Mouse (Mus musculus): ENCODE data around the gene Gm10190. TPM values are rescaled to one million over a fixed set of nuclear protein-coding genes. Genes with fewer than 3 reads are reported as not detected.
A peak's percentile ranks its signal among the peaks of the same experiment; 100 is the strongest.
"Not testable (repeated sequence)": the region's sequence is repeated elsewhere in the genome, so short reads cannot be mapped to it uniquely, and the experiment has no call there.

The Gm10190 gene
- not detected in 2 replicates for polyA plus RNA-seq (2015; fragmentation: Nextera tagmentation; extraction: Ambion mirVana)

- DNase-seq = peak; percentile 79
- H3K36me3 ChIP-seq = no peaks in the 10 kb centered on the region
- ATAC-seq (ENCODE audit: low read depth) = peak; percentile 96
- 3% methylated on average over 102 of the region's 102 CpGs for WGBS (ENCODE audit: insufficient replicate concordance)
- H3K27me3 ChIP-seq = peaks cover 44% of the 10 kb centered on the region
- peak within 1 kb of the TSS; percentile 70 for H3K4me2 ChIP-seq
- no peak within 1 kb of the TSS for H3K27ac ChIP-seq
- H3K4me1 ChIP-seq (replicated peaks) = peaks cover 13% of the 10 kb centered on the region
- peak within 1 kb of the TSS; percentile 54 for H3K4me3 ChIP-seq (replicated peaks)
- peak within 1 kb of the TSS; percentile 63 for H3K9ac ChIP-seq
- no peaks in the 10 kb centered on the region for H3K9me3 ChIP-seq (replicated peaks)
Measured at GRCm38 (mm10) chr17:80372989-80373725, at the start of gene Gm10190. TSS of gene Gm10190 (minus strand) at chr17:80373541.

GRCm38 (mm10) chr17:80420998-80421397, 47.7 kb upstream of the Gm10190 start:
- Histone ChIP-seq H3K4me3 (replicated peaks) (no peak overlapping the region), H3K36me3 (peaks cover 22% of the 10 kb centered on the region)

DNA sequence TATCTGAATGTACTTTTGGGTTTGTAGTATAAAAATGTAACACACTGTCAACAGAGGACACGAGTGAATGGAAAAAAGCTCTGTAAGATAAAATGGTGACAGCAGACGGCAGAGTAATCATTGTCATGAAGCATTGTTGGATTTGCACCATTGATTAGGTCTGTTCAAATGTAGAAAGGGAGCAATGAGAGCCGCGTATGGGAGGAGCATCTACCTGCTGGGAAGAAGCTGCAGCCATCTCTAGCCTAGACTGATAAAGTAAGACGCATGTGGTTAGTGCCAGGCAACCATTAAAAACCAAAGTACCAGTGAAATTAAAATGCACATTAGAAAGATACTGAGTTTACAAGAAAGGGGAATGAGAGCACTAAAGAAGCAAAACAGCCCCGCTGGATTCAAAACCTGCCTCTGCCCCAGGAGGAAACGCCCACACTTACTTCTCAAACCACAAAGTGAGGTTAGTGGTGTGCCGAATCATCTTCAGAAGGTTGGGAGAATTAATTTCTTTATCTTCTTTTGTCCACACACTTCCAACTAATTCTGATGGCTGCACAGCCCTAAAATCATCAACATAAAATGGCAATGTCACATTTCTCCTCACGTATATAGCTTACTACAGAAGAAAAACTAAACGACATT, 45.4 kb upstream of the Gm10190 start:
- no peak for ATAC-seq (ENCODE audit: low read depth)
- no peak overlapping the region for H3K4me2 ChIP-seq

More at GRCm38 (mm10) chr17:80420998-80421397, 47.7 kb upstream of the Gm10190 start:
- Histone ChIP-seq H3K27ac (no peak overlapping the region), H3K27me3 (no peaks in the 10 kb centered on the region), H3K4me1 (replicated peaks) (no peaks in the 10 kb centered on the region), H3K9me3 (replicated peaks) (no peaks in the 10 kb centered on the region; the same call in 1 of the 2 replicates), H3K9ac (no peak overlapping the region), H3K4me2 (no peak overlapping the region)
- no peak for ATAC-seq (ENCODE audit: low read depth)
- 65% methylated on average over 1 of the region's 1 CpGs for WGBS (ENCODE audit: insufficient replicate concordance)
- no peak for DNase-seq

GRCm38 (mm10) chr17:80411182-80411581, 37.8 kb upstream of the Gm10190 start:
- WGBS (ENCODE audit: insufficient replicate concordance) = 58% methylated on average over 1 of the region's 1 CpGs
- H3K4me1 ChIP-seq (replicated peaks) = no peaks in the 10 kb centered on the region
- no peak overlapping the region for H3K4me2 ChIP-seq
- H3K27me3 ChIP-seq = no peaks in the 10 kb centered on the region
- peaks cover 55% of the 10 kb centered on the region for H3K36me3 ChIP-seq
- no peak overlapping the region for H3K27ac ChIP-seq
- ATAC-seq (ENCODE audit: low read depth) (no peak), DNase-seq (no peak)
- H3K9ac ChIP-seq = no peak overlapping the region
- no peaks in the 10 kb centered on the region for H3K9me3 ChIP-seq (replicated peaks)
- no peak overlapping the region for H3K4me3 ChIP-seq (replicated peaks)

More for the DNA sequence above, 45.4 kb upstream of the Gm10190 start:
- Histone ChIP-seq H3K36me3 (peaks cover 34% of the 10 kb centered on the region), H3K9me3 (replicated peaks) (no peaks in the 10 kb centered on the region; the same call in 1 of the 2 replicates), H3K27me3 (no peaks in the 10 kb centered on the region), H3K4me1 (replicated peaks) (no peaks in the 10 kb centered on the region), H3K4me3 (replicated peaks) (no peak overlapping the region), H3K9ac (no peak overlapping the region), H3K27ac (no peak overlapping the region)
- no peak for DNase-seq
- WGBS (ENCODE audit: insufficient replicate concordance) = 60% methylated on average over 10 of the region's 10 CpGs

DNA sequence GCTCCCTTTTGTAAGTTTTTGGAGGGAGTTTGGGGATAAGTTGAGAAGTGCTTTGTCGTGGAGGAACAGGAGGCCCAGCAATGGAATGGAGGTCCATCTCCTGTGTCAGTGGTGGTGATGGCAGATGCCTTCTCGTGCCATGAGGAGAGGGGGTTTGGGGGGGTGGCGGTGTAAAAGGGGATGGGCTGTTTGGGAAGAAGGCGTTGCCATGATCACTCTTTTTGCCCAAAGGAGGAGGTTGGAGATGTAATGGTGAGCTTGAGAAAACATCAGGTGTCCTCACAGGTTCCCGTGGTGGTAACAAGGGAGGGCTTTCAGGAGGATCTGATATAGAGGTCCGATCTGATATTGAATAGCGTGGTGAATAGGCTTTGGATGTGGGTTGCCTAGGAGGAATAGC, 24.9 kb upstream of the Gm10190 start:
- ATAC-seq (ENCODE audit: low read depth) = no peak
- H3K9ac ChIP-seq = no peak overlapping the region
- WGBS (ENCODE audit: insufficient replicate concordance) = 80% methylated on average over 7 of the region's 7 CpGs
- 0 out of 2 replicates have a peak, but pooled peaks cover 1% of the 10 kb centered on the region for H3K4me1 ChIP-seq (replicated peaks)
- H3K4me3 ChIP-seq (replicated peaks) = no peak overlapping the region
- no peak overlapping the region for H3K4me2 ChIP-seq
- H3K9me3 ChIP-seq (replicated peaks) = no peaks in the 10 kb centered on the region
- no peak overlapping the region for H3K27ac ChIP-seq
- H3K27me3 ChIP-seq = no peaks in the 10 kb centered on the region
- peaks cover 18% of the 10 kb centered on the region for H3K36me3 ChIP-seq
- DNase-seq = no peak

- Histone ChIP-seq H3K27ac (no peak overlapping the region), H3K4me1 (replicated peaks) (peaks cover 8% of the 10 kb centered on the region), H3K9ac (peak overlapping the region; percentile 45), H3K36me3 (no peaks in the 10 kb centered on the region), H3K27me3 (0 out of 2 replicates have a peak, but pooled peaks cover 3% of the 10 kb centered on the region), H3K9me3 (replicated peaks) (no peaks in the 10 kb centered on the region), H3K4me2 (peak overlapping the region; percentile 64), H3K4me3 (replicated peaks) (peak overlapping the region; percentile 44)
- 14% methylated on average over 17 of the region's 17 CpGs for WGBS (ENCODE audit: insufficient replicate concordance)
- DNase-seq (peak; percentile 33), ATAC-seq (ENCODE audit: low read depth) (peak; percentile 82)
Measured at GRCm38 (mm10) chr17:80391423-80392403, 18.4 kb upstream of the Gm10190 start.

DNA sequence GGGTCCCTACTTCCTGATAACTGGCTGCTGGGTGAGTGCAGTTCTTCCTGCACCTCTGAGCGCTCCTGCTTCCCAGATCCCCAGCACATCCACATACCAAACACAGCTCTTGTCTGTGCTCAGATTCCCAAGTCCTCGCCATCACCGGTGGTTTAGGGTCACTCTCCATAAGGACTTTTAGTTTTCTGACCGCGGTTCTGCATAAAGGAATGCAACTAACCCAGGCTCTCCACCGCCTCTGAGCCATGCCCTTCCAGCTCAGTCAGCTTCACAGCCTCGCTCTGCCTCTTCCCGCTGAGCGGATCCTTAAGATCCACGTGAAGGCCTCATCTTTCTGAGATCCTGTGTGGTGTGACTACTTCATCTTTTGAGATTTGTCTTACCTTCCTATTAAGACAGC, 16.7 kb upstream of the Gm10190 start:
- Histone ChIP-seq H3K4me1 (replicated peaks) (peaks cover 8% of the 10 kb centered on the region), H3K4me3 (replicated peaks) (no peak overlapping the region), H3K27me3 (0 out of 2 replicates have a peak, but pooled peaks cover 3% of the 10 kb centered on the region), H3K36me3 (no peaks in the 10 kb centered on the region), H3K9me3 (replicated peaks) (no peaks in the 10 kb centered on the region), H3K9ac (no peak overlapping the region), H3K27ac (no peak overlapping the region), H3K4me2 (no peak overlapping the region)
- WGBS (ENCODE audit: insufficient replicate concordance) = 61% methylated on average over 10 of the region's 10 CpGs
- ATAC-seq (ENCODE audit: low read depth) (no peak), DNase-seq (no peak)

GRCm38 (mm10) chr17:80385671-80386070, 12.3 kb upstream of the Gm10190 start:
- no peak overlapping the region for H3K4me2 ChIP-seq
- H3K4me3 ChIP-seq (replicated peaks) = no peak overlapping the region
- no peaks in the 10 kb centered on the region for H3K9me3 ChIP-seq (replicated peaks)
- DNase-seq (no peak), ATAC-seq (ENCODE audit: low read depth) (no peak)
- 0 out of 2 replicates have a peak, but pooled peaks cover 3% of the 10 kb centered on the region for H3K27me3 ChIP-seq
- H3K27ac ChIP-seq = no peak overlapping the region
- H3K9ac ChIP-seq = no peak overlapping the region
- no peaks in the 10 kb centered on the region for H3K4me1 ChIP-seq (replicated peaks)
- 29% methylated on average over 1 of the region's 1 CpGs for WGBS (ENCODE audit: insufficient replicate concordance)
- H3K36me3 ChIP-seq = no peaks in the 10 kb centered on the region

- H3K4me1 ChIP-seq (replicated peaks); DNase-seq; H3K27ac ChIP-seq; H3K9me3 ChIP-seq (replicated peaks); H3K36me3 ChIP-seq; H3K9ac ChIP-seq; H3K4me2 ChIP-seq; H3K4me3 ChIP-seq (replicated peaks); ATAC-seq (ENCODE audit: low read depth): not testable (repeated sequence)
- peaks cover 26% of the 10 kb centered on the region for H3K27me3 ChIP-seq
Measured at GRCm38 (mm10) chr17:80378386-80378785, 5.0 kb upstream of the Gm10190 start.

DNA sequence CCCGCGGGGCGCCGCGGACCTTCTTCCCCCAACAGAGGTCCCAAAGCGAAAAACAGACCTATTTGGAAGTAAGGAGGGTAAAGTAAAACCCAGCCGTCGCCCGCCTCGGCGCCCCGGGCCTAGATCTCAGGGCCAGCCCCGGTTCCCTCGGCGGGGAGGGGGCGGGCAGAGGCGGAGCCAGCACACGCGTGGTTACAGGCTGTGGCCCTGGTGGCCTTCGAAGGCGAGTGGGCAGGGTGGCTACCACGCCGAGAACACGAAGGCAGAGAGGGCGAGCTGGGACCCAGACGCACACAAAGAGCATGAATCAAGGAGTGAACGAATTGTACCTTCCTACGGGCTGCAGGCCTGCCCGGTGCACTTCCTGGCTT, 370 bp upstream of the Gm10190 start:
- ATAC-seq (ENCODE audit: low read depth) = peak; percentile 59
- peak overlapping the region; percentile 54 for H3K4me3 ChIP-seq (replicated peaks)
- peaks cover 13% of the 10 kb centered on the region for H3K4me1 ChIP-seq (replicated peaks)
- peak overlapping the region; percentile 70 for H3K4me2 ChIP-seq
- 23% methylated on average over 29 of the region's 29 CpGs for WGBS (ENCODE audit: insufficient replicate concordance)
- no peak for DNase-seq
- peak overlapping the region; percentile 63 for H3K9ac ChIP-seq
- no peak overlapping the region for H3K27ac ChIP-seq
- H3K27me3 ChIP-seq = peaks cover 44% of the 10 kb centered on the region
- no peaks in the 10 kb centered on the region for H3K36me3 ChIP-seq
- H3K9me3 ChIP-seq (replicated peaks) = no peaks in the 10 kb centered on the region

GRCm38 (mm10) chr17:80368606-80369005, 4.7 kb downstream of the Gm10190 start:
- no peaks in the 10 kb centered on the region for H3K36me3 ChIP-seq
- H3K27me3 ChIP-seq = peaks cover 21% of the 10 kb centered on the region
- H3K4me2 ChIP-seq = no peak overlapping the region
- no peak overlapping the region for H3K27ac ChIP-seq
- H3K9ac ChIP-seq = no peak overlapping the region
- ATAC-seq (ENCODE audit: low read depth) = no peak
- WGBS (ENCODE audit: insufficient replicate concordance) = 64% methylated on average over 9 of the region's 9 CpGs
- DNase-seq = no peak
- H3K4me3 ChIP-seq (replicated peaks) = no peak overlapping the region
- no peaks in the 10 kb centered on the region for H3K9me3 ChIP-seq (replicated peaks)
- peaks cover 10% of the 10 kb centered on the region for H3K4me1 ChIP-seq (replicated peaks)
